Mouse (Mus musculus) small intestine, adult 2 months (tissue): Measurements from ENCODE around the gene Zfp683.

Experiments used
- CTCF ChIP-seq: fragments of 200-500 bp; IDR thresholded peaks from 2 replicates; pipeline ENCODE4 v1.5.1; 2012; ENCODE audit warnings: low read depth, mild to moderate bottlenecking, control low read depth, inconsistent platforms, low read length, moderate library complexity, mixed read lengths; ENCODE audit not compliant: insufficient replicate concordance, insufficient read length; ENCODE audit errors: extremely low read depth
- POLR2A ChIP-seq: fragments of 200-500 bp; IDR thresholded peaks from 2 replicates; pipeline ENCODE4 v1.6.1; 2012; ENCODE audit warnings: low read depth, mild to moderate bottlenecking, control low read depth, inconsistent platforms, low read length, moderate library complexity

GRCm38 (mm10) chr4:134060135-134060865 is 6.7 kb downstream of the Zfp683 start, which contains the start of gene Crybg2:
- no peak for TF ChIP-seq CTCF
- no peak for TF ChIP-seq POLR2A
